Mouse (Mus musculus): ENCODE results near the gene 2900026A02Rik.

The 2900026A02Rik gene

GRCm38 (mm10) chr5:113043531-113043930 lies 177.5 kb downstream of the 2900026A02Rik start:
- no peak for DNase-seq (ENCODE audit: low read depth, low spot score)

GRCm38 (mm10) chr5:113041567-113042071 lies 179.4 kb downstream of the 2900026A02Rik start:
- DNase-seq (ENCODE audit: low read depth, low spot score) = no peak

GRCm38 (mm10) chr5:113040776-113041175 lies 180.3 kb downstream of the 2900026A02Rik start:
- no peak for DNase-seq (ENCODE audit: low read depth, low spot score)

GRCm38 (mm10) chr5:113038601-113039000 lies 182.4 kb downstream of the 2900026A02Rik start:
- no peak for DNase-seq (ENCODE audit: low read depth, low spot score)
